Mouse (Mus musculus) heart, postnatal 14 days (tissue): Measurements from ENCODE around the gene Prkce. TPM values are rescaled to one million over a fixed set of nuclear protein-coding genes. Genes with fewer than 3 reads are reported as not detected.

Experiments used
- DNase-seq, 2 experiments: peaks; one replicate each; pipeline ENCODE4 v3.0.0; 2021 to 2022
- intact Hi-C: fragments of 180-260 bp; cut with DNase I; formaldehyde crosslinking; loops from one replicate; pipeline ENCODE4 v1.15.1; 2025
- total RNA-seq, 2 experiments: library from RNA; stranded (reverse); gene quantifications; 2 replicates each; pipeline ENCODE4 v1.2.3; 2021

The Prkce gene
- total RNA-seq, 2 experiments from 2014 or later: 28.7 to 29.1 TPM

GRCm38 (mm10) chr17:86434781-86435180 is 267.2 kb downstream of the Prkce start:
- DNase-seq: no peak
- intact Hi-C loops: no loop called here

- intact Hi-C loops: no loop called here
- DNase-seq: no peak
Measured at GRCm38 (mm10) chr17:86435570-86435969, 268.0 kb downstream of the Prkce start.

GRCm38 (mm10) chr17:86435984-86436383 is 268.4 kb downstream of the Prkce start:
- intact Hi-C loops: no loop called here
- DNase-seq: no peak

GRCm38 (mm10) chr17:86436583-86437370 is 269.2 kb downstream of the Prkce start:
- intact Hi-C loops: no loop called here
- DNase-seq: no peak

GRCm38 (mm10) chr17:86437516-86438277 is 270.1 kb downstream of the Prkce start:
- intact Hi-C loops: no loop called here
- DNase-seq: peak; percentile 40 to 47

- DNase-seq: no peak
- intact Hi-C loops: no loop called here
Measured at GRCm38 (mm10) chr17:86438278-86438661, 270.7 kb downstream of the Prkce start.

- intact Hi-C loops: no loop called here
- DNase-seq: no peak
Measured at GRCm38 (mm10) chr17:86438763-86439162, 271.2 kb downstream of the Prkce start.

GRCm38 (mm10) chr17:86441098-86441497 is 273.5 kb downstream of the Prkce start:
- no peak for DNase-seq
- intact Hi-C loops: no loop called here

- no peak for DNase-seq
- intact Hi-C loops: no loop called here
Measured at GRCm38 (mm10) chr17:86443886-86444285, 276.3 kb downstream of the Prkce start.

- DNase-seq: peak; percentile 91 to 96
- intact Hi-C loops: loop anchor here (1.0 kb wide), 1 partner anchor 282 kb away; no protein-coding TSS in a partner anchor
Measured at GRCm38 (mm10) chr17:86444578-86445419, 277.2 kb downstream of the Prkce start.

GRCm38 (mm10) chr17:86445420-86445720 is 277.8 kb downstream of the Prkce start:
- no peak for DNase-seq
- intact Hi-C loops: loop anchor here (1.0 kb wide), 1 partner anchor 283 kb away; no protein-coding TSS in a partner anchor

GRCm38 (mm10) chr17:86445900-86446299 is 278.3 kb downstream of the Prkce start:
- intact Hi-C loops: loop anchor here (1.0 to 2.0 kb wide), 2 partner anchors 153 to 284 kb away; no protein-coding TSS in a partner anchor
- no peak for DNase-seq

- peak in 1 of 2 experiments; percentile 25 for DNase-seq
- intact Hi-C loops: loop anchor here (2.0 kb wide), 1 partner anchor 154 kb away; no protein-coding TSS in a partner anchor
Measured at GRCm38 (mm10) chr17:86447101-86447598, 279.6 kb downstream of the Prkce start.

GRCm38 (mm10) chr17:86452934-86453333 is 285.3 kb downstream of the Prkce start:
- intact Hi-C loops: no loop called here
- no peak for DNase-seq

- intact Hi-C loops: no loop called here
- DNase-seq: no peak
Measured at GRCm38 (mm10) chr17:86453673-86454350, 286.2 kb downstream of the Prkce start.

- DNase-seq: no peak
- intact Hi-C loops: no loop called here
Measured at GRCm38 (mm10) chr17:86454351-86454706, 286.7 kb downstream of the Prkce start.

- peak in 1 of 2 experiments; percentile 48 for DNase-seq
Measured at GRCm38 (mm10) chr17:86456512-86456911, 288.9 kb downstream of the Prkce start.

GRCm38 (mm10) chr17:86458302-86458980 is 290.9 kb downstream of the Prkce start:
- no peak for DNase-seq
- intact Hi-C loops: no loop called here

More at GRCm38 (mm10) chr17:86456512-86456911, 288.9 kb downstream of the Prkce start:
- intact Hi-C loops: no loop called here
